Mouse (Mus musculus) embryonic fibroblast, embryonic 13.5 days (primary cell): ENCODE results near the gene Parvb. TPM values are rescaled to one million over a fixed set of nuclear protein-coding genes. Genes with fewer than 3 reads are reported as not detected.

Experiments used
- H3K27ac ChIP-seq: 2 replicates; pipeline ENCODE4 v1.5.1; 2012; ENCODE audit warnings: low read length, control low read depth, inconsistent platforms; ENCODE audit not compliant: insufficient read depth
- H3K4me1 ChIP-seq: 2 replicates; pipeline ENCODE4 v1.6.1; 2011; ENCODE audit warnings: low read length; ENCODE audit not compliant: control insufficient read depth, insufficient read depth
- H3K4me3 ChIP-seq: 2 replicates; pipeline ENCODE4 v1.5.1; 2011; ENCODE audit warnings: mild to moderate bottlenecking, control low read depth, low read length; ENCODE audit not compliant: insufficient read depth
- CTCF ChIP-seq: IDR thresholded peaks from 2 replicates; pipeline ENCODE4 v1.5.1; 2011; ENCODE audit warnings: mild to moderate bottlenecking, control low read depth, low read length, moderate library complexity, borderline replicate concordance; ENCODE audit not compliant: insufficient read depth
- POLR2A ChIP-seq: IDR thresholded peaks from 2 replicates; pipeline ENCODE4 v1.6.1; 2011; ENCODE audit warnings: low read depth, mild to moderate bottlenecking, control low read depth, low read length, moderate library complexity
- polyA plus RNA-seq: library from polyadenylated mRNA; stranded (reverse); fragments of >200 nt; gene quantifications from 2 replicates; pipeline ENCODE4 v1.2.4, GENCODE M21; 2011; ENCODE audit warnings: low read depth; ENCODE audit not compliant: missing spikeins, insufficient read length

Gene Parvb
- polyA plus RNA-seq, 1 experiment: 4.2 TPM

DNA sequence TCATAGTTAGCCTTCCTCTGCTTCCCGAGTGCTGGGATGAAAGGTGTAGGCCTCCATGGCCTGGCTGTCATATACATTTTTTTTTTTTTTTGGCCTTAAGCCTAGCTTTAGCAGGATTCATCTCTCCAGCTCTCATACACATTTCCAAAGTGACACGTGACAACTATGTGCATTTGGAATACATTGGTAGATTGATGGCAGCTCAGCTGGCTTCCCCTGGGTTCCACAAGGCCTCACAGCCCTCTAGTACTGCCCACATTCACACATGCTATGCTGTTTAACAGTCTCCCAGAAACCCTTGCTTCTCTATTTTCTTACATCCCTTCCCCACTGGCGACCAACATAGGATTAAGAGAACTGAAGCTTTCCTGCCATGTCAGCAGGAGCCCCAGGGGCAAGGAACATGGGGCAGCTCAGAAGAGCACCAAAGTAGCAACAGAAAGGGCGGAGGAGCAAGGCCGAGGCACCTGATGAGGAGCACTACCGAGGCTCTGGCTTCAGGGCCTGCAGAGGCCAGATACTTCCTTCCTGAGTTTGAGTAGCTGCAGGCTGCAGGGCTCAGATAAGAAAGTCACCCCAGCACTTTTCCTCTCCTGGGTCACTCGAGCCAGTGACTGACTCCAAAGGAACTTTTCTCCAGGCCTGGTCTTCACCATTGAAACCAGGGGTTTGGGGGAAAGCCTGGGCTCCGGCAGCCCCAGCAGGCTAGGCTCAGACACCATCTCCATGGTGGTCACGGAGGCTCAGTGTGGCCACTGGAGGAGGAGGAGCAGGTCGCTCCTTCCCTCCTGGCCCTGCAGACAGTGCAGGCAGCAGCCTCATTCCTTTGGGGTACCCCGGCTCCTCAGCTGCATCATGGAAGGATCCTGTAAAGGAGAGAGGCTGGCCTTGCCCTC, 22.1 kb upstream of the Parvb start:
- Histone ChIP-seq H3K27ac (no peak overlapping the region), H3K4me3 (no peak overlapping the region), H3K4me1 (no peaks in the 10 kb centered on the region; the same call in 1 of the 2 replicates)
- TF ChIP-seq CTCF (no peak), POLR2A (no peak)

DNA sequence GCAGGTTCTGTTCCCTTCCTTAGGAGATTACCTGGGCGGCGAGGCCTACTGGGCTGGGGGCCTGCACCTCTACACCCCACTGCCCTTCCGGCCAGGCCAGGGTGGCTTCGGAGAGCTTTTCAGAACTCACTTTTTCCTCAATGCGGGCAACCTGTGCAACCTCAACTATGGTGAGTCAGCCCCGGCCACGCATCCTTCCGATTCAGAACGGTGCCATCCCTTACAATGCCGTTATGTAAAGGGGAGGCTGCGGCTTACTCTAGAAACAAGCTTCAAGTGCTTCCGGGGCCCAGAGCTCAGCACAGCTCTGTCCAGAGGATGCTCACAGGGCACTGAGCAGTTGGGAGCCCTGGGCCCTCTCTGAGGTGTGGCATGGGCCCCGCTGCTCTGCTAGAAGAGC, 21.4 kb upstream of the Parvb start:
- Histone ChIP-seq H3K4me3 (no peak overlapping the region), H3K4me1 (no peaks in the 10 kb centered on the region; the same call in 1 of the 2 replicates), H3K27ac (no peak overlapping the region)
- TF ChIP-seq CTCF: no peak
- TF ChIP-seq POLR2A: no peak

GRCm38 (mm10) chr15:84210941-84211340, 20.9 kb upstream of the Parvb start:
- TF ChIP-seq CTCF: no peak
- TF ChIP-seq POLR2A: no peak
- Histone ChIP-seq H3K4me3 (no peak overlapping the region), H3K27ac (no peak overlapping the region), H3K4me1 (no peaks in the 10 kb centered on the region; the same call in 1 of the 2 replicates)

DNA sequence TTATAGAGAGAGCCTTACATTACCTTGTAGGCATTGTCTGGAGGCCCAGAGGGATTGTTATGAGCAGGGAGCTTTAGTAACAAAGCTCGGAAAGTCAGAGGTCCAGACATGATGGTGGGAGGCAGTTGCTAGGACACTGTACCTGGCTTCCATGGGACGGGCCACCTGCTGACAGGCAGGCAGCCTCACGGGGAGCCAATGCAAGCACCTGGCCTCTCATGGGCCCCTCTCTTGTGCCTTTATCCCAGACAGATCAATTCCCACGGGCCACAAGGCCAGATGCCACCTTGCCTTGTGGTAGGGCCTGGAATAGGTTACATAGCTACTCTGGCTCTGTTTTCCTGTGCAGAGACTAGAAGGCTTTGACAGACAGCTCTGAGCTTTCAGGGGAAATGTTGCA, 20.3 kb upstream of the Parvb start:
- Histone ChIP-seq H3K27ac (no peak overlapping the region), H3K4me3 (no peak overlapping the region), H3K4me1 (no peaks in the 10 kb centered on the region; the same call in 1 of the 2 replicates)
- TF ChIP-seq CTCF (no peak), POLR2A (no peak)

GRCm38 (mm10) chr15:84212031-84212755, 19.6 kb upstream of the Parvb start:
- no peak overlapping the region for H3K4me3 ChIP-seq
- H3K27ac ChIP-seq: no peak overlapping the region
- TF ChIP-seq POLR2A (no peak), CTCF (peak; percentile 97; the same call in 1 of the 2 replicates)
- H3K4me1 ChIP-seq: no peaks in the 10 kb centered on the region; the same call in 1 of the 2 replicates

DNA sequence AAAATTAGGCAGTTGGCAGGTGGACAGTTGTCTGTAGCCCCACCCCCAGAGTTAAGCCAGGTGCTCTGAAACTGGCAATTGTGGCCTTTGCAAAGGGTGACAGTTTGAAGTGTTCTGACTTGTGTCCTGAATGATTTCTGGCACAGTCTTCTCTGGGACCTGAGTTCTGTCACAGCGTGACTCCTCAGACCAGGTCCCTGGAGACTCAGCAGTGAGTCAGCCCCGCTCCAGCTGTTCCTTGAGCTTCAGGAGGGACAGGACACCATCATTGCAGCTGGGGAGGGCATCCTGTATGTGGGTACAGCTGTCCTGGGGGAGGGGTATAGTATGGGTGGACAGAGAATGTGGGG, 19.1 kb upstream of the Parvb start:
- Histone ChIP-seq H3K4me3 (no peak overlapping the region), H3K4me1 (no peaks in the 10 kb centered on the region; the same call in 1 of the 2 replicates), H3K27ac (no peak overlapping the region)
- no peak for TF ChIP-seq POLR2A
- TF ChIP-seq CTCF: no peak

GRCm38 (mm10) chr15:84213162-84213739, 18.6 kb upstream of the Parvb start:
- TF ChIP-seq POLR2A (no peak), CTCF (no peak)
- Histone ChIP-seq H3K4me3 (no peak overlapping the region), H3K4me1 (no peaks in the 10 kb centered on the region; the same call in 1 of the 2 replicates), H3K27ac (no peak overlapping the region)

GRCm38 (mm10) chr15:84214476-84214875, 17.4 kb upstream of the Parvb start:
- peaks cover 5% of the 10 kb centered on the region for H3K4me1 ChIP-seq
- TF ChIP-seq CTCF: no peak
- TF ChIP-seq POLR2A: no peak
- H3K27ac ChIP-seq: no peak overlapping the region
- no peak overlapping the region for H3K4me3 ChIP-seq

DNA sequence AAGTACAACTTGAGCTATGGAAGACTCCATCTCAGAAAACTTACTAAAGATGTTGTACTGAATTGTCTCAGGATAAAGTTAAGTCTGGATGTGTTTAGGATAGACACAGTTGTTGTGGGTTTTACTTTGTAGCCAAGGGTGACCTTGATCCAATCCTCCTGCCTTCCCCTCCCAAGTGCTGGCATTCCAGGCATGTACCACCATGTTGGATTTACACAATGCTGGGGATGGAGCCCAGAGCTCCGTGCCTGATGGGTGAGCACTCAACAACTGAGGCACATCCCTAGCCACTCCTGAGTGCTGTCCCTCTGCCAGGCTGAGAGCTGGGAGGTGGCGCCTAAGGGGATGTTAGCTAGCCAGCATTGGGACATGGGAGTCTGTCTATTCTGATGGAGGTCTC, 16.6 kb upstream of the Parvb start:
- Histone ChIP-seq H3K4me3 (no peak overlapping the region), H3K4me1 (peaks cover 5% of the 10 kb centered on the region), H3K27ac (no peak overlapping the region)
- TF ChIP-seq POLR2A: no peak
